Mouse (Mus musculus): ENCODE data around the gene Ppp1r1c. TPM values are rescaled to one million over a fixed set of nuclear protein-coding genes. Genes with fewer than 3 reads are reported as not detected.
"Not testable (repeated sequence)": the region's sequence is repeated elsewhere in the genome, so short reads cannot be mapped to it uniquely, and the experiment has no call there.

Ppp1r1c gene
- total RNA-seq, 2 experiments from 2014 or later = 0.38 TPM; not detected in 1

- intact Hi-C loops (cut with DNase I) = no loop called here
- no peak for DNase-seq (ENCODE audit: low spot score in 2 of 2)
Observed at GRCm38 (mm10) chr2:79819543-79819942, 112.0 kb downstream of the Ppp1r1c start.

DNA sequence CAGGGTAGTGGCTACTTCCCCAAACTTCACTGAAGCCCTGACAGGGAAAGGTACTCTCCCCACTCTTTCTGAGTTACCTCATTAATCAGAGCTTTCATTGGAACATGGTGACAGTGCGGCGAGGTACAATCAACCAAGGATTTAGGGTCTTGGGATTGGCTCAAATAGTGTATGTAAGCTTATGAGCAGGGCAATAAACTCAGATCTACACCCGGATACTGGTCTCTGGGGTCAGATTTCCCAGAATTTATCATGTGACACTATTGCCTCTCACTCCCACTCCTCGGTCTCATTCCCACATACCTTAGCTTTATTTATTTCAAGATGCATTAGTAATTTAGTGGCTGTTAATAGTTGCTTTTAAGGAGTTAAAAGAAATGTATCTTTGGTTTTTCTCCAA lies 118.3 kb downstream of the Ppp1r1c start:
- intact Hi-C loops (cut with DNase I) = no loop called here
- DNase-seq (ENCODE audit: low spot score in 2 of 2) = no peak

DNA sequence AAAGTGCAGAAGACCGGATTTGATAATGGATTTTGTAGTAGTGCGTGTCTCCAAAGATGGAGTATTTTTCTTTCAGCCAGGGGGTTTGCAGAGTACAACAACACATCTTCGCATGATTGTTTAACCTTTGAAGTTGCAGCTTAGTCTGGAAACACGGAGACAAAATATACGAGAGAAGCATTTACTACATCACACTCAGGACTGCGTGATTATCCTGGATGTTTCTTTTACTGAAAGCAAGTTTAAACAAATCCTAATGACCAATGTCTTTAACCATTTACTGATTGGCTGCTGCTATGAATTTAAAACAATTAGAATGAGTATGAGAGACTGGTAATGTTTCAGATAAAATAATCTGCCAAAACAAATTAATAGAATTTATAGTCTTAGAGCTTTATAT lies 131.5 kb downstream of the Ppp1r1c start:
- intact Hi-C loops (cut with DNase I) = no loop called here
- no peak for DNase-seq (ENCODE audit: low spot score in 2 of 2)

DNA sequence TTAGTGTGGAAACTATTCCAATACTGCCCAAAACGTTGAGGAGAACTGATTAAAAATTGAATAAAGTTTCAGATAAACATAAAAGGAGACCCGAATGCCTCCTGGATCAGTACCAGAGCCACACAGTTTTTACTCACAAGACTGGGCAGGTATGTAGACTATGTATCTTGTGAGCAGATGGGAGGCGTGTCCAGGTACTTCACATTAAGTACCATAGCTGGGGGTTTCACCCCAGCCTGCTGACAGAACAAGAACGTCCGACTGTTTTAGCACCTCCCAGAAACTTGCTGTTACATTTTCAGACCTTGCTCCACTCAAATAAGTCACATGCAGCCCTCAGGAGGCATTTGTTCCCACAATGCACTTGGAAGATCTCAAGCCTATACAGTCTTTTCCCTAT lies 131.9 kb downstream of the Ppp1r1c start:
- no peak for DNase-seq (ENCODE audit: low spot score in 2 of 2)
- intact Hi-C loops (cut with DNase I) = no loop called here

DNA sequence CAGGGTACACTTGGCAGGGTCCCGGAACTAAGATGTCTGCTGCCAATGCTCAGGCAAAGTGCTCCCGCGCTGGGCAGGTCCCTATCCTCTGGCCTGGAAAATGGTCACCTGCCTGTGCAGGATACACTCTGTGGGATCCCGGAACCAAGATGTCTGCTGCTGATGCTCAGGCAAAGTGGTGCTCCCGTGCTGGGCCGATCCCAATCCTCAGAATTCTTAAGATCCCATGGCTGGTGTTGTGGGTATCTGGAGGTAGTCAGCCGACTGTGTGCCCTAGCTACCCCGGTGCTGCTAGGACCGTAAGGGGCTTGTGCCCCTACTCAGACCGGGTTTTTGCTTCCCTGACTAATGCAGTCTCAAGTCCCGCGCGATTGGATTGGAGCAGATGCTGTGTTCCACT lies 139.8 kb downstream of the Ppp1r1c start:
- DNase-seq (ENCODE audit: low spot score in 2 of 2); intact Hi-C loops (cut with DNase I): not testable (repeated sequence)

DNA sequence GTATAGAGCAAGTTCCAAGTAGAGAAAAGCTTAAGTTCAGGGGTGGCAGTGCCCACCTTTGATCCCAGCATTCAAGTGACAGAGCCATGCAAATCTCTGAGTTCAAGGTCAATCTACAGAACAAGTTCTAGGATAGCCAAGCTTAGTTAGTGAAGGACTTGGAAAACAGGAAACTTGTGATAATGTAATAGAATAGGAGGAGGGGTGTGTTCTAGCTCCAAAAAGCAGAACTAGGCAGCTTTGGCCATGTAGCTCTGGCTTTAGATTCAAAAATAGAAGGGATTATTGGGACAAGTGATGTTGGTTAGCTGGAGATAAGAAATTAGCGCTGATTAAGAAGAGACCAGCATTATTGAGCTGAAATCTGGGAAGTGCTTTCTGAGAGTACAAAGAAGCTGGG lies 149.3 kb downstream of the Ppp1r1c start:
- intact Hi-C loops (cut with DNase I) = no loop called here
- DNase-seq (ENCODE audit: low spot score in 2 of 2) = no peak

GRCm38 (mm10) chr2:79865275-79865999 lies 157.9 kb downstream of the Ppp1r1c start:
- intact Hi-C loops (cut with DNase I) = loop anchor here (2.0 kb wide), 1 partner anchor 401 kb away; no protein-coding TSS in a partner anchor
- peak; percentile 66 to 85 for DNase-seq (ENCODE audit: low spot score in 2 of 2)

Other genes starting within 250 kb of the Ppp1r1c start
- gene Itprid2, start 72.4 kb upstream of the Ppp1r1c start, total RNA-seq (2021) = 10 to 100 TPM; 26.1 to 28.8 TPM

All from left cerebral cortex, postnatal 14 days (tissue).